In genomic region chr2:73003751-73004717, GRCm38 (mm10) we compare ENCODE assay signal across 7 mouse cellular contexts. TPM values are rescaled to one million over a fixed set of nuclear protein-coding genes. Genes with fewer than 3 reads are reported as not detected.
A peak's percentile ranks its signal among the peaks of the same experiment; 100 is the strongest.
DNase-seq lines count a peak whose midpoint lies in the region; ATAC-seq and TF ChIP-seq lines count a peak whose summit lies in the region.

No protein-coding gene starts in this region.

- peak overlapping the region; percentile 43 for H3K9ac ChIP-seq in hindbrain, embryonic 16.5 days (ENCODE audit: low read depth, low read length)

- TF ChIP-seq CTCF in Patski (IDR thresholded peaks at IDR 0.05) = no peak

- WGBS in hindbrain, embryonic 16.5 days = 27% methylated on average over 23 of the region's 24 CpGs
- WGBS in limb, embryonic 10.5 days = 39% methylated on average over 24 of the region's 24 CpGs

- CTCF ChIA-PET in Patski (lab: Charles Lee) = no interaction called here

- no peaks in the 10 kb centered on the region for H3K36me3 ChIP-seq in hindbrain, embryonic 16.5 days (ENCODE audit: control insufficient read depth, insufficient read depth, low read length)
- H3K36me3 ChIP-seq in limb, embryonic 10.5 days = no peaks in the 10 kb centered on the region

- peak overlapping the region; percentile 20; the same call in 1 of the 2 replicates for H3K4me3 ChIP-seq in hindbrain, embryonic 16.5 days (ENCODE audit: low read length)
- H3K4me3 ChIP-seq in limb, embryonic 10.5 days = peak overlapping the region; percentile 21

- ATAC-seq in Patski = peak; percentile 17
- ATAC-seq in hindbrain, embryonic 16.5 days = peak; percentile 93

- no peak for DNase-seq in Patski (ENCODE audit: low read depth, low spot score)
- DNase-seq in cerebellum, postnatal 36 days = peak; percentile 28 to 38
- DNase-seq in gastrocnemius, postnatal 10 days = peak; percentile 88
- DNase-seq in limb, embryonic 10.5 days (ENCODE audit: low spot score) = peak; percentile 48
- DNase-seq in mesoderm, embryonic 11.5 days (ENCODE audit: low read depth, low spot score) = peak; percentile 37
- DNase-seq in skeletal muscle tissue, adult 2 months (ENCODE audit: low read depth, low spot score) = peak; percentile 96

- peak overlapping the region; percentile 72 for H3K27ac ChIP-seq in hindbrain, embryonic 16.5 days (ENCODE audit: low read depth, low read length)
- H3K27ac ChIP-seq in limb, embryonic 10.5 days = peak overlapping the region; percentile 73

- H3K9me3 ChIP-seq in hindbrain, embryonic 16.5 days (ENCODE audit: control insufficient read depth, low read length) = no peaks in the 10 kb centered on the region
- no peaks in the 10 kb centered on the region for H3K9me3 ChIP-seq in limb, embryonic 10.5 days (replicated peaks)

- peak overlapping the region; percentile 50 for H3K4me2 ChIP-seq in hindbrain, embryonic 16.5 days (ENCODE audit: low read length)

- POLR2A ChIA-PET in Patski (lab: Charles Lee) = interaction anchor here (1.6 kb wide), 1 partner anchor 23 kb away, joined by 9 read pairs; the partner anchor contains the start of gene Sp3

- H3K4me1 ChIP-seq in hindbrain, embryonic 16.5 days (ENCODE audit: control insufficient read depth, insufficient read depth, low read depth, low read length) = peaks cover 12% of the 10 kb centered on the region
- peaks cover 36% of the 10 kb centered on the region for H3K4me1 ChIP-seq in limb, embryonic 10.5 days

- in situ Hi-C loops in Patski (cut with MboI; ENCODE audit: low pct_unique_long_range_greater_than_20kb) = no loop called here

- H3K27me3 ChIP-seq in Patski = no peaks in the 10 kb centered on the region
- no peaks in the 10 kb centered on the region for H3K27me3 ChIP-seq in hindbrain, embryonic 16.5 days (replicated peaks; ENCODE audit: control insufficient read depth, insufficient read depth, low read length)
- H3K27me3 ChIP-seq in limb, embryonic 10.5 days (ENCODE audit: low read depth, poor library complexity, severe bottlenecking) = no peaks in the 10 kb centered on the region

RNA-seq across cellular contexts. Expression of gene Gm11084, which starts 17.5 kb away (rescaled TPM):
- polyA plus RNA-seq in Patski (2021) = not detected
- total RNA-seq in gastrocnemius, postnatal 10 days (2021) = not detected
- not detected in 2 replicates for polyA plus RNA-seq in hindbrain, embryonic 16.5 days (2015; fragmentation: Nextera tagmentation; extraction: Ambion mirVana)
- polyA plus RNA-seq in limb, embryonic 10.5 days (2016; fragmentation: Nextera tagmentation; extraction: Ambion mirVana) = not detected in 2 replicates

RNA-seq across cellular contexts. Expression of gene Sp3, which starts 23.8 kb away (rescaled TPM):
- polyA plus RNA-seq in Patski (2021) = 48.9 TPM
- 10 to 100 TPM; 39.7 to 52.4 TPM for total RNA-seq in gastrocnemius, postnatal 10 days (2021)
- 30.0 and 31.2 TPM in 2 replicates for polyA plus RNA-seq in hindbrain, embryonic 16.5 days (2015; fragmentation: Nextera tagmentation; extraction: Ambion mirVana)
- 47.6 and 58.2 TPM in 2 replicates for polyA plus RNA-seq in limb, embryonic 10.5 days (2016; fragmentation: Nextera tagmentation; extraction: Ambion mirVana)
